Mouse (Mus musculus): ENCODE measurements at regions not wholly inside any gene's neighbourhood (a gene's known extent, or its start where the extent isn't known, plus 50 kb on each side); places are given as distances from the start of the nearest gene placed in this dataset.

GRCm38 (mm10) chr4:89362650-89363049 is 51.8 kb upstream of the Cdkn2b start:
- no peak overlapping the region for H3ac ChIP-seq (ENCODE audit: control insufficient read depth, insufficient read length)
- no peak overlapping the region for H3K4me3 ChIP-seq
- H3K36me3 ChIP-seq (ENCODE audit: control insufficient read depth, insufficient read depth) = no peaks in the 10 kb centered on the region
- TF ChIP-seq REST (IDR thresholded peaks at IDR 0.05; ENCODE audit: insufficient read depth, insufficient read length) (no peak), MYOG (IDR thresholded peaks at IDR 0.05; ENCODE audit: control insufficient read depth in 1 of 3, insufficient read depth in 1 of 3, insufficient read length in 2 of 3, low read depth in 2 of 3) (no peak), SRF (IDR thresholded peaks at IDR 0.05; ENCODE audit: control insufficient read depth, insufficient read length, low read depth) (no peak), MYOD1 (IDR thresholded peaks at IDR 0.05; ENCODE audit: control insufficient read depth in 1 of 3, insufficient read length in 2 of 3, low read depth in 2 of 3) (no peak), MAX (IDR thresholded peaks at IDR 0.05; ENCODE audit: low read depth) (no peak), CEBPB (IDR thresholded peaks at IDR 0.05; ENCODE audit: insufficient read depth, poor library complexity, severe bottlenecking) (no peak), TCF3 (IDR thresholded peaks at IDR 0.05; ENCODE audit: insufficient read length, low read depth) (no peak), E2F4 (IDR thresholded peaks at IDR 0.05; ENCODE audit: insufficient read depth) (no peak), USF1 (IDR thresholded peaks at IDR 0.05; ENCODE audit: low read depth) (no peak), POLR2A (IDR thresholded peaks at IDR 0.05; ENCODE audit: insufficient read length, low read depth) (no peak)
- H3K27me3 ChIP-seq (ENCODE audit: control insufficient read depth, insufficient read depth, insufficient read length) = no peaks in the 10 kb centered on the region
- H3K4me2 ChIP-seq (ENCODE audit: low read depth) = no peak overlapping the region
- H3K79me2 ChIP-seq (ENCODE audit: control insufficient read depth, insufficient read depth) = no peaks in the 10 kb centered on the region

GRCm38 (mm10) chr4:89361316-89361715 is 50.5 kb upstream of the Cdkn2b start:
- H3K36me3 ChIP-seq (ENCODE audit: control insufficient read depth, insufficient read depth) = no peaks in the 10 kb centered on the region
- H3K27me3 ChIP-seq (ENCODE audit: control insufficient read depth, insufficient read depth, insufficient read length) = no peaks in the 10 kb centered on the region
- no peak overlapping the region for H3K4me2 ChIP-seq (ENCODE audit: low read depth)
- H3K79me2 ChIP-seq (ENCODE audit: control insufficient read depth, insufficient read depth) = no peaks in the 10 kb centered on the region
- TF ChIP-seq SRF (IDR thresholded peaks at IDR 0.05; ENCODE audit: control insufficient read depth, insufficient read length, low read depth) (no peak), TCF3 (IDR thresholded peaks at IDR 0.05; ENCODE audit: insufficient read length, low read depth) (no peak), REST (IDR thresholded peaks at IDR 0.05; ENCODE audit: insufficient read depth, insufficient read length) (no peak), POLR2AphosphoS2 (IDR thresholded peaks at IDR 0.05; ENCODE audit: insufficient read length, low read depth) (no peak), TCF12 (IDR thresholded peaks at IDR 0.05; ENCODE audit: insufficient read depth, poor library complexity, severe bottlenecking) (no peak), MYOG (IDR thresholded peaks at IDR 0.05; ENCODE audit: control insufficient read depth in 1 of 3, insufficient read depth in 1 of 3, insufficient read length in 2 of 3, low read depth in 2 of 3) (no peak), MYOD1 (IDR thresholded peaks at IDR 0.05; ENCODE audit: control insufficient read depth in 1 of 3, insufficient read length in 2 of 3, low read depth in 2 of 3) (no peak), USF1 (IDR thresholded peaks at IDR 0.05; ENCODE audit: low read depth) (no peak), POLR2A (IDR thresholded peaks at IDR 0.05; ENCODE audit: insufficient read length, low read depth) (no peak), CEBPB (IDR thresholded peaks at IDR 0.05; ENCODE audit: insufficient read depth, poor library complexity, severe bottlenecking) (no peak), E2F4 (IDR thresholded peaks at IDR 0.05; ENCODE audit: insufficient read depth) (no peak), MAX (IDR thresholded peaks at IDR 0.05; ENCODE audit: low read depth) (no peak)
- no peak overlapping the region for H3K4me3 ChIP-seq
- H3ac ChIP-seq (ENCODE audit: control insufficient read depth, insufficient read length) = no peak overlapping the region

Data from myocyte (in vitro differentiated cells).